Mouse (Mus musculus): ENCODE data around the gene Rnf103.

GRCm38 (mm10) chr6:71530176-71530575, 36.5 kb downstream of the Rnf103 start:
- TF ChIP-seq CTCF (IDR thresholded peaks at IDR 0.05; ENCODE audit: control insufficient read depth, insufficient read depth, insufficient read length) (no peak), MAX (IDR thresholded peaks at IDR 0.05) (no peak), MYOG (IDR thresholded peaks at IDR 0.05; ENCODE audit: control insufficient read depth, extremely low read depth, insufficient read length) (no peak), USF1 (IDR thresholded peaks at IDR 0.05; ENCODE audit: low read depth) (no peak)
